Mouse (Mus musculus): Measurements from ENCODE around the gene Zbbx.

GRCm38 (mm10) chr3:75182606-75183005 is 17.8 kb upstream of the Zbbx start:
- no peak for TF ChIP-seq CTCF (IDR thresholded peaks at IDR 0.05)
- no peak for TF ChIP-seq POLR2A (IDR thresholded peaks at IDR 0.05; ENCODE audit: insufficient read depth, low read depth, low read length)
- no peak for TF ChIP-seq EP300 (IDR thresholded peaks at IDR 0.05; ENCODE audit: insufficient read depth, low read depth, low read length)

Measured in heart, adult 2 months (tissue).